Mouse (Mus musculus) heart, adult 2 months (tissue): ENCODE measurements around the gene Qpct.

Source experiments
- CTCF ChIP-seq: fragments of 200-600 bp; IDR thresholded peaks from 2 replicates; pipeline ENCODE4 v1.8.1; 2022; ENCODE audit warnings: antibody characterized with exemption, mild to moderate bottlenecking, moderate library complexity
- EP300 ChIP-seq: fragments of 200-500 bp; IDR thresholded peaks from 2 replicates; pipeline ENCODE4 v1.6.1; 2011; ENCODE audit warnings: low read depth, low read length, control low read depth; ENCODE audit not compliant: insufficient read depth
- POLR2A ChIP-seq: fragments of 200-500 bp; IDR thresholded peaks from 2 replicates; pipeline ENCODE4 v1.6.1; 2011; ENCODE audit warnings: mild to moderate bottlenecking, low read depth, low read length, control low read depth; ENCODE audit not compliant: insufficient read depth

GRCm38 (mm10) chr17:79020984-79021335, 30.7 kb upstream of the Qpct start:
- TF ChIP-seq EP300, result no peak
- TF ChIP-seq CTCF, result no peak
- no peak for TF ChIP-seq POLR2A
